Mouse (Mus musculus) myocyte (in vitro differentiated cells): ENCODE data around the gene Patz1.

Experiments used
- CEBPB ChIP-seq: IDR thresholded peaks from 2 replicates; pipeline ENCODE4 v1.6.1; 2011; ENCODE audit warnings: mild to moderate bottlenecking, moderate library complexity; ENCODE audit not compliant: poor library complexity, insufficient read depth, severe bottlenecking
- E2F4 ChIP-seq: IDR thresholded peaks from one replicate; pipeline ENCODE4 v1.6.1; 2011; ENCODE audit warnings: mild to moderate bottlenecking, control low read depth, moderate library complexity; ENCODE audit not compliant: insufficient read depth
- MAX ChIP-seq: IDR thresholded peaks from one replicate; pipeline ENCODE4 v1.6.1; 2011; ENCODE audit warnings: low read depth, mild to moderate bottlenecking, control low read depth
- MYOD1 ChIP-seq, 3 experiments: IDR thresholded peaks; one replicate each; pipeline ENCODE4 v1.6.1; 2011; ENCODE audit warnings: control low read depth in 2 of 3, low read depth in 2 of 3, mild to moderate bottlenecking in 2 of 3, moderate library complexity in 1 of 3; ENCODE audit not compliant: insufficient read length in 2 of 3, control insufficient read depth in 1 of 3
- POLR2A ChIP-seq: IDR thresholded peaks from one replicate; pipeline ENCODE4 v1.6.1; 2011; ENCODE audit warnings: low read depth, mild to moderate bottlenecking, control low read depth, moderate library complexity; ENCODE audit not compliant: insufficient read length
- POLR2AphosphoS2 ChIP-seq: IDR thresholded peaks from one replicate; pipeline ENCODE4 v1.6.1; 2011; ENCODE audit warnings: low read depth, control low read depth; ENCODE audit not compliant: insufficient read length
- REST ChIP-seq: IDR thresholded peaks from one replicate; pipeline ENCODE4 v1.6.1; 2011; ENCODE audit warnings: mild to moderate bottlenecking, control low read depth, moderate library complexity; ENCODE audit not compliant: insufficient read depth, insufficient read length
- TCF12 ChIP-seq: IDR thresholded peaks from one replicate; pipeline ENCODE4 v1.6.1; 2011; ENCODE audit warnings: mild to moderate bottlenecking, control low read depth; ENCODE audit not compliant: poor library complexity, insufficient read depth, severe bottlenecking
- TCF3 ChIP-seq: IDR thresholded peaks from one replicate; pipeline ENCODE4 v1.6.1; 2011; ENCODE audit warnings: low read depth, control low read depth; ENCODE audit not compliant: insufficient read length
- USF1 ChIP-seq: IDR thresholded peaks from one replicate; pipeline ENCODE4 v1.6.1; 2011; ENCODE audit warnings: low read depth, mild to moderate bottlenecking, control low read depth, moderate library complexity

DNA sequence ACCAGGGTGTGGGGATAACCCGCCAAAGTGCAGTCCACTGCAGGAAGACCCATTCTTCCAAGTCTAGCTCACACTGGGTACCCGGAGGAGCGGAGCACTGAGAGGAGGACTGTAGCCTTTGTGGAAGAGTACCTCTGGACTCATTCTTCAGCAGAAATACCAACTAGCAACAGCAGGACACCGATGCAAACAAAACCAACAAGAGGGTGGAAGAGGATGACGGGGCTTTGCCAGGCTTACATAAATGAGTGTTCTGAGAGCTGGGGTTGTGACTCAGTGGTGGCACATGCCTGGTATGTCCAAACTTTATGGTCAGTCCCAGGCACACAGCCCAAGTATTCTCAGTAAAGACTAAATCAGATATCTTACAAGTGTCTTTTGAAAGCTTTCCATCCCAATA is 12.4 kb downstream of the Patz1 start:
- TF ChIP-seq TCF3 (no peak), POLR2A (no peak), POLR2AphosphoS2 (no peak), TCF12 (no peak), USF1 (no peak), CEBPB (no peak), MAX (no peak), REST (no peak), MYOD1 (IDR thresholded peaks at IDR 0.05; ENCODE audit: control insufficient read depth in 1 of 3, insufficient read length in 2 of 3, low read depth in 2 of 3) (no peak), E2F4 (no peak)
